Mouse (Mus musculus) intestine, postnatal 0 days (tissue): ENCODE measurements around the gene Ell. TPM values are rescaled to one million over a fixed set of nuclear protein-coding genes. Genes with fewer than 3 reads are reported as not detected.

ENCODE experiments used
- ATAC-seq: fragments of 200-750 bp; cut with Nextera tagmentation; 2 replicates; pipeline ENCODE4 v1.8.0; 2017; ENCODE audit warnings: mild to moderate bottlenecking, moderate TSS enrichment, moderate library complexity
- H3K27ac ChIP-seq: fragments of 300-500 bp; sonication (generic); 2 replicates; pipeline ENCODE4 v1.5.1; 2014; ENCODE audit warnings: mild to moderate bottlenecking, low read depth, low read length, moderate library complexity
- H3K27me3 ChIP-seq: fragments of 300-500 bp; sonication (generic); replicated peaks from 2 replicates; pipeline ENCODE4 v1.6.1; 2014; ENCODE audit warnings: low read length, mixed read lengths; ENCODE audit not compliant: control insufficient read depth, insufficient read depth
- H3K36me3 ChIP-seq: fragments of 300-500 bp; sonication (generic); 2 replicates; pipeline ENCODE4 v1.6.1; 2014; ENCODE audit warnings: mild to moderate bottlenecking, moderate library complexity; ENCODE audit not compliant: control insufficient read depth, insufficient read depth
- H3K4me1 ChIP-seq: fragments of 300-500 bp; sonication (generic); replicated peaks from 2 replicates; pipeline ENCODE4 v1.6.1; 2014; ENCODE audit warnings: antibody characterized with exemption, low read length, mixed read lengths; ENCODE audit not compliant: control insufficient read depth, insufficient read depth
- H3K4me2 ChIP-seq: fragments of 300-500 bp; sonication (generic); replicated peaks from 2 replicates; pipeline ENCODE4 v1.6.1; 2014; ENCODE audit warnings: low read depth, mild to moderate bottlenecking, moderate library complexity
- H3K4me3 ChIP-seq: fragments of 300-500 bp; sonication (generic); 2 replicates; pipeline ENCODE4 v1.5.1; 2014; ENCODE audit warnings: low read depth, low read length
- H3K9ac ChIP-seq: fragments of 300-500 bp; sonication (generic); 2 replicates; pipeline ENCODE4 v1.6.1; 2014; ENCODE audit warnings: mild to moderate bottlenecking, low read depth, low read length
- H3K9me3 ChIP-seq: fragments of 300-500 bp; sonication (generic); 2 replicates; pipeline ENCODE4 v1.6.1; 2016; ENCODE audit warnings: mixed run types; ENCODE audit not compliant: control insufficient read depth
- CTCF ChIP-seq: sonication (generic); IDR thresholded peaks from 2 replicates; pipeline ENCODE4 v1.5.1; 2016; ENCODE audit warnings: low read depth, mild to moderate bottlenecking, control low read depth, antibody characterized with exemption, moderate library complexity
- WGBS: fragments of 180-500 bp; shearing (Covaris S2); extraction: QIAGEN DNeasy Blood & Tissue Kit; methylation state at CpG from one replicate; pipeline ENCODE4 v1.1.7; 2014; 5-methylcytosine and 5-hydroxymethylcytosine counted together
- polyA plus RNA-seq: library from polyadenylated mRNA; unstranded; fragments of >200 nt; fragmentation: Nextera tagmentation; extraction: Ambion mirVana; gene quantifications from 2 replicates; pipeline ENCODE4 v1.2.1, GENCODE M21; 2015

Ell gene
- polyA plus RNA-seq, 1 experiment from 2014 or later: 13.0 TPM

DNA sequence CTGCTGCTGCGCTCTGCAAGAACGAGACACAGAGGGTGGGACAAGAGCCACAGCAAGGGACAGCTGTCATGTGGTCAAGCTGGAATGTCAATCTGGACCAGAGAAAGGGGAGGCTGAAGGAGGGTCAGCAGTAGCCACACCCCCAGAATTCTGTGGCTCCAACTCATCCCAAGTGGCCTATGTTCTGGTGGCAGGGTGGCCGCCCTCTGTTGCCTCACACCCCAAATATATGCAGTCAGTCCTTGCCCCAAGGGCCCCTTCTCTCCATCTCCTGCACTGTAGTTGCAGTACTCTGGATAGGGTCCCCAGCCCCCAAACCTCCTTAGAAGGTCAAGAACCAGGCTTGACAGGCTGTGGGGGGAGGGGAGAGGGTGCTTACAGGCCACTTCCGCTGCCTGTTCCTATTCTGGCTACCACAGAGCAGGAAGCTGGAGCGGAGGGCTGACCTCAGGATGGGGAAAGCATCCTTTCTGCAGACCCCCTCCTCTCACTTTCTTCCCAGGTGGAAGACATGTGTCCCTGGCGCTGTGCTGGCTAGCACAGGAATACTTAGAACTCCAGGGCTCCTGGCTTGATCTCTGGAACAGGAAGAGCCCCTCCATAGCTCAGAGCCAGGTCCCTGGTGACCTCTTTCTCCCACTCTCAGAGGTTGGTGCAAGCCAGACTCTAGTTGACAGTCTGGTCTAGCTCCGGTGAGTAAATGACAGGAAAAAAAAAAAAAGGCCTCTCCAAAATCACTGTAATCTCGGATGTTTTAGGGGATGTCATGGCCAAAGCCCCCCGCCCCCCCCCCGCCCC lies 61.4 kb downstream of the Ell start:
- Histone ChIP-seq H3K9ac (no peak overlapping the region), H3K27me3 (no peaks in the 10 kb centered on the region), H3K4me2 (peak overlapping the region; percentile 35), H3K36me3 (peaks cover 17% of the 10 kb centered on the region; the same call in 1 of the 2 replicates), H3K4me3 (no peak overlapping the region), H3K27ac (no peak overlapping the region; the same call in 1 of the 2 replicates), H3K4me1 (no peaks in the 10 kb centered on the region; the same call in 1 of the 2 replicates), H3K9me3 (no peaks in the 10 kb centered on the region)
- no peak for TF ChIP-seq CTCF
- WGBS: 42% methylated on average over 10 of the region's 10 CpGs
- ATAC-seq: no peak

DNA sequence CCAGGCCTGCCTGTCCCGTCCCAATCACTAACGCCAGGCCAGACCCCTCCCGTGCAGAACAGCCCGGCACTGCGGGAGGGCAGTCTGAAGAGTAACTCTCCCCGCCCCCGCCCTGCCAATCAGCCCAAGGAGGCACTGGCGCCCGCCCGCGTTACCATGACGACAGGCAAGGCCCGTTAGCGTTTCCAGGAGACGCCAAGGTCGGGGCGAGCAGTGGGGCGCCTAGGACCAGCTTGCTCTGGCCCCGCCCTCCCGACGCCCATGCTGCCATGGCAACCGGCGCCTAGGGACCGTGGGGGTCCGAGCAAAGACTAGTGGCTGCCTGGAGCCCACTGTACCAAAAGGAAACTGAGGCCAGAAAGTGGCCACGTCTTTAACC lies 62.0 kb downstream of the Ell start:
- WGBS: 4% methylated on average over 26 of the region's 26 CpGs
- Histone ChIP-seq H3K9ac (no peak overlapping the region), H3K36me3 (peaks cover 14% of the 10 kb centered on the region; the same call in 1 of the 2 replicates), H3K4me2 (peak overlapping the region; percentile 35), H3K27ac (no peak overlapping the region; the same call in 1 of the 2 replicates), H3K4me1 (no peaks in the 10 kb centered on the region; the same call in 1 of the 2 replicates), H3K4me3 (no peak overlapping the region), H3K9me3 (no peaks in the 10 kb centered on the region), H3K27me3 (no peaks in the 10 kb centered on the region)
- no peak; the same call in 1 of the 2 replicates for ATAC-seq
- no peak for TF ChIP-seq CTCF

DNA sequence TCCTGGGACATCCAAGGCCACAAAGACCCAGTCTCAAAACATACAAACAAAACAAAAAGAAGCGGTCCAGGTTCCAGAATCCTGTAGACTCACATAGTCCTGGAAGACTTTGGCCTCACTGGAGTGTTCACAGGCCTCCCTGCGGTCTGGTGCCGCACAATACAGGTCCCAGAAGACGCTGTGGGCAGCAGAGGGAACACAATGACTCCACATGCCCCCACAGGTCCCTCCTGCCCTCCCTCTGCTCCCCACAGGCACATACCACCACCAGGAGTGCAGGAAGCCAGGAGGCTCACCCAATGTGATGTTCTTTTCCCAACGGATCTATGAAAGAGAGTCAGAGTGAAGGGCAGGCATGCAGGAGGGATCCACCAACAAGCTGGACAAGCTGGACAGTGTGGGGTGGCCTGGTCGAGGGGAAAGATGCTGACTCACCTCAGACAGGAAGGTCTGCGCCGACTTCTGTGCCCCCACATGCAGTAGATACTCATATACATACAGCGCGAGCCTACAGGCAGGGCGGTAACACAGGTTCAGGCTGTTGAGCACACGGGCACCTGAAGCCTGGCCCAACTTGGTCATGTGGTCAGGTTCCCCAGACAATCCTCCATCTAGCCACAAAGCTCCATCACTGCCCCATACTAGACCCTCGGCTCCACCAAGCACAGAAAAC lies 63.0 kb downstream of the Ell start:
- Histone ChIP-seq H3K36me3 (peaks cover 9% of the 10 kb centered on the region; the same call in 1 of the 2 replicates), H3K4me3 (no peak overlapping the region), H3K27me3 (no peaks in the 10 kb centered on the region), H3K4me2 (no peak overlapping the region), H3K27ac (no peak overlapping the region; the same call in 1 of the 2 replicates), H3K9ac (no peak overlapping the region), H3K9me3 (no peaks in the 10 kb centered on the region), H3K4me1 (no peaks in the 10 kb centered on the region; the same call in 1 of the 2 replicates)
- TF ChIP-seq CTCF: no peak
- no peak for ATAC-seq
- whole genome bisulfite sequencing: 91% methylated on average over 13 of the region's 13 CpGs

DNA sequence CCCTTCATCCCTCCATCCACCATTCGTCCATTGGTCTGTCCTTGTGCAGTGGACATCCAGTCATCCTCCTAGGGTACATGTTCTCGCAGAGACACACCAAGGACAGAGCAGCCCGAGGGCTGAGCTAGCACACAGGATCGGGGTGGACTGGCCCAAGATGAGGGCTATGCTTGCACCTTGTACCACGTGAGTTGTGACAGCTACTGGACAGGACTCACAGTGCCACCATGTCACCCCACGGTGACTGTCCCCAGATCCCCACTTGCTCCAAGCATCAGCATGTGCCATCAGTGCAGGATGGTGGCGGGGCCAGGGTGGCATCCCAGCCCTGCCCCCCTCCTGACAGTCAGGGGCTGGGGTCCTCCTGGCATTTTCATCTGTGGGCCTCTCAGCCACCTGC lies 65.3 kb downstream of the Ell start:
- no peak overlapping the region for H3K27ac ChIP-seq
- no peaks in the 10 kb centered on the region for H3K9me3 ChIP-seq
- WGBS: 88% methylated on average over 7 of the region's 7 CpGs
- H3K4me1 ChIP-seq: 0 out of 2 replicates have a peak, but pooled peaks cover 6% of the 10 kb centered on the region
- no peak overlapping the region for H3K4me2 ChIP-seq
- no peaks in the 10 kb centered on the region for H3K36me3 ChIP-seq
- ATAC-seq: no peak
- no peak overlapping the region for H3K9ac ChIP-seq
- no peaks in the 10 kb centered on the region for H3K27me3 ChIP-seq
- H3K4me3 ChIP-seq: no peak overlapping the region
- TF ChIP-seq CTCF: no peak

DNA sequence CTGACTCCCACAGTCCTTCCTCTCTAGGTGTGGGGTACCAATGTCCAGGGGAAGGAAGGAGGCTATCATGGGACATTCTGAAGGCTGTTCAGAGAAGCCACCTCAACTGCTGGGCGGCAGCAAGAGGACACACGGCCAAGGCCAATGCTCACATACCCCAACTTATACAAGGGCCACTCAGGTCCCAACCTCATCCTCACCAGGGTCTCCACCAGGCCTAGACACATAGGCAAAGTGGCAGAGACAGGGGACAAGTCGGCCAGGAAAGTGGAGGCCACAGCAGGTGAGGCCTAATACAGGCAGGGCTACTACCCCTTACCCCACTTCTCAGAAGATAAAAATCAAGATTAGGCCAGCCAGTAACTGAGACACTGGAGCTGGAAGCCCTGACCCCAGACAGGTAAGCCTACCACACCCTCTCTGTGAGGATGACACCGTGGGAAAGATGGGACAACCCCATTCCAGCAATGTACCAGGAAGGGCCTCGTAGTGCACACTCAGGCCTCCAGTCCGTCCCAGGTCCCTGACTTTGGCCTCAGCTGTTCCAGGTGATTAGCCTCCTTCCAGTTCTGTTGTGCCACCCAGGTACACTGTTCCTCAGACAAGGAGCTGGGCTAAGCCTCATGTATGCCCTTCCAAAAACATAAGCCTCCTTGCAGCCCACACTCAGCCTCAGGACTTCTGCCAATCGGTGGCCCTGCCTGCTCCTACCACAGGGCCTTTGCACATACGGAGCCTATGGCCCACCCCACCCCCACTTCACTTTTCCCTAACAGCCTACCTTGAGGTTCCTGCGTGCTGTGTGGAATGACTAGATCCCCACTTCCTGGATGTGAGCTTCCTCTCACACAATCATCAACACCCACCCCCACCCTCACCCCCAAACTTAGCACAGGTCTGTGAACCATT lies 66.9 kb downstream of the Ell start:
- Histone ChIP-seq H3K27ac (no peak overlapping the region), H3K36me3 (no peaks in the 10 kb centered on the region), H3K4me1 (0 out of 2 replicates have a peak, but pooled peaks cover 9% of the 10 kb centered on the region), H3K9me3 (no peaks in the 10 kb centered on the region), H3K9ac (no peak overlapping the region), H3K4me2 (no peak overlapping the region), H3K4me3 (no peak overlapping the region), H3K27me3 (no peaks in the 10 kb centered on the region)
- no peak for TF ChIP-seq CTCF
- ATAC-seq: no peak
- WGBS: 72% methylated on average over 9 of the region's 9 CpGs
